Mouse (Mus musculus): ENCODE results near the gene Apol11b. TPM values are rescaled to one million over a fixed set of nuclear protein-coding genes. Genes with fewer than 3 reads are reported as not detected.
"Not testable (repeated sequence)": the region's sequence is repeated elsewhere in the genome, so short reads cannot be mapped to it uniquely, and the experiment has no call there.

The Apol11b gene
- 6.3 and 6.9 TPM in 2 replicates for polyA plus RNA-seq (2016; fragmentation: Nextera tagmentation; extraction: Ambion mirVana)

- 0 out of 2 replicates have a peak, but pooled peaks have one; percentile 30 for ATAC-seq
- H3K27ac ChIP-seq; H3K4me1 ChIP-seq; H3K36me3 ChIP-seq; H3K9me3 ChIP-seq (replicated peaks); H3K4me2 ChIP-seq; H3K9ac ChIP-seq; H3K27me3 ChIP-seq (replicated peaks); H3K4me3 ChIP-seq: not testable (repeated sequence)
- 47% methylated on average over 2 of the region's 2 CpGs for WGBS (ENCODE audit: insufficient replicate concordance)
Observed at GRCm38 (mm10) chr15:77643176-77643575, at the start of gene Apol11b. Apol11b (minus strand) TSS chr15:77643286.

DNA sequence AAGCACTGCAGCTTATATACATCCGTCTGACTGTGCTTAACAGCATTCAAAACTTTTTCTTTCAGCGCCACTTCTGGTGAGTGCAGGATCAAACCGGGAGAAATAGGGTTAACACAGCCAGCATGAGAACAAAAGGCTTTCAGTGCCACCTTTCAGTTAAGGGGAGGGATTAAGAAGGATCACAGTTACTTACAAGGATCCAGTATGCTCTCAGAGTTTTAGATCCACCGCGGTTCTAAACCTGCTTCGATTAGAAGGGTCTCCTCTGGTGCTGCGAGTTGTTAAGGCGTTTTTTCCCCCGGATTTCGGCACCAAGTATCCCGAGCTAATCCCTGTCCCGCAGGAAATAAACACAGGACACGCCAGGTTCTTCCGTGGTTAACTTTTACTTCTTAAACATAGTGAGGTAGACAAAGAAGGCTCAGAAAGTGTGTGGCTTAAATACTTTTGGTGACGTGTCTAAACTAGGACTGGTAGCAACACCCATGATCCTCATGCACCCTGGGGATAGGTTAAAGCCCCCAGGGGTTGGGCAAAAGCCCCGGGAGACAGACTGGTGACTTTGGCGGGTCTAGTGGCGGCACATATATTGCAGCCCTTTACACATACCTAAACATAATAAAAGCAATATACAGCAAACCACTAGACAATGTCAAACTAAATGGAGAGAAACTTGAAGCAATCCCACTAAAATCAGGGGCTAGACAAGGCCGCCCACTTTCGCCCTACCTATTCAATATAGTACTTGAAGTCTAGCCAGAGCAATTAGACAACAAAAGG is 48.6 kb upstream of the Apol11b start:
- not testable (repeated sequence) for H3K4me3 ChIP-seq; ATAC-seq; H3K4me1 ChIP-seq; H3K27ac ChIP-seq; H3K36me3 ChIP-seq; H3K9ac ChIP-seq; H3K27me3 ChIP-seq (replicated peaks); H3K9me3 ChIP-seq (replicated peaks)
- H3K4me2 ChIP-seq: peak overlapping the region; percentile 31
- 8% methylated on average over 19 of the region's 20 CpGs for WGBS (ENCODE audit: insufficient replicate concordance)

GRCm38 (mm10) chr15:77683944-77684343 is 40.9 kb upstream of the Apol11b start:
- not testable (repeated sequence) for H3K27ac ChIP-seq; H3K9ac ChIP-seq; H3K9me3 ChIP-seq (replicated peaks); ATAC-seq; H3K27me3 ChIP-seq (replicated peaks); H3K4me1 ChIP-seq; H3K36me3 ChIP-seq; H3K4me3 ChIP-seq; H3K4me2 ChIP-seq
- WGBS (ENCODE audit: insufficient replicate concordance): 14% methylated on average over 11 of the region's 11 CpGs

GRCm38 (mm10) chr15:77674081-77674480 is 31.0 kb upstream of the Apol11b start:
- H3K27ac ChIP-seq; H3K4me3 ChIP-seq; ATAC-seq; H3K4me2 ChIP-seq; H3K27me3 ChIP-seq (replicated peaks); H3K9me3 ChIP-seq (replicated peaks); H3K36me3 ChIP-seq; H3K9ac ChIP-seq; H3K4me1 ChIP-seq: not testable (repeated sequence)
- 46% methylated on average over 1 of the region's 1 CpGs for WGBS (ENCODE audit: insufficient replicate concordance)

GRCm38 (mm10) chr15:77661841-77662240 is 18.8 kb upstream of the Apol11b start:
- not testable (repeated sequence) for H3K4me2 ChIP-seq; H3K9ac ChIP-seq; H3K27ac ChIP-seq; H3K4me3 ChIP-seq; H3K36me3 ChIP-seq; H3K27me3 ChIP-seq (replicated peaks); H3K9me3 ChIP-seq (replicated peaks); ATAC-seq; H3K4me1 ChIP-seq
- WGBS (ENCODE audit: insufficient replicate concordance): 56% methylated on average over 2 of the region's 2 CpGs

DNA sequence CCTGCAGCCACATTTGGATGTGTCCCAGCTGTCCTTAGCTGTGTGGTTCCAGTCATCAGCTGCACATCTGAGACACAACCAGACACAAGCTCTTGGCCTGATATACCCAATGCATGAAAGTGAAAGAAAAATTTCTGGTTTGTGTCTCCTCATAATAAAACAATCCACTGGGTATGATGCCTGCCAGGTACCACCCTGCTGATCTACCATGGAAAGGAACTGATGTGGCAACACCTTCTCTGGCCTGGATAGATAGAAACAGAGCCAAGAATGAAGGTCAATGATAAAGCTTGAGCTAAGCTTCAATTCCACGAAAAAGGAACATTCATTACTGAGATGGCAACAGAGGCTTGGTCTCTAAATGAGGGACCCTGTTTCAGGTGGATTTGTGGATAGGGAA is 16.7 kb upstream of the Apol11b start:
- not testable (repeated sequence) for H3K36me3 ChIP-seq

DNA sequence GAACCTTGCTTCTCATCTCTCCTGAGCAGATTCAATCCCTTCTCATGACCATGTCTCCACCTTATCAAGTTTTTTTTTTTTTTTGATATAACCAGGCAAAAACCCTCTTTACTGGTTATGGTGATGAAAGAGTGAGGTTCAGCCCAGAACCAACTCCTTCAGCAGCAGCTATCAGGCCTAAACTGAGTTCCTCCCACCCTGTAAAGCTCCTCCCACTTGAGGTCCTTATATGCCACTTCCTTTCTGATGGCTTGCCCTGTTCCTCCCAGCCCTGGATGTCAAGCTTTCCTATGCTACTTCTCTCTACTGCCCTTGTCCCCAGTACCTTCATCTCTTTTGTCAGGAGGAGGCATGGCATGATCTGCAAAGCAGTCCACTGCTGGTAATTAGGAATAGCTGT is 8.1 kb upstream of the Apol11b start:
- not testable (repeated sequence) for H3K4me2 ChIP-seq; H3K27ac ChIP-seq; H3K4me3 ChIP-seq; H3K36me3 ChIP-seq; H3K4me1 ChIP-seq; H3K9me3 ChIP-seq (replicated peaks); H3K9ac ChIP-seq; H3K27me3 ChIP-seq (replicated peaks); ATAC-seq

More for the DNA sequence above, 16.7 kb upstream of the Apol11b start:
- not testable (repeated sequence) for H3K4me1 ChIP-seq; H3K27ac ChIP-seq; H3K9ac ChIP-seq; H3K9me3 ChIP-seq (replicated peaks); H3K27me3 ChIP-seq (replicated peaks); H3K4me2 ChIP-seq; H3K4me3 ChIP-seq; ATAC-seq
- WGBS (ENCODE audit: insufficient replicate concordance): 70% methylated on average over 1 of the region's 1 CpGs

DNA sequence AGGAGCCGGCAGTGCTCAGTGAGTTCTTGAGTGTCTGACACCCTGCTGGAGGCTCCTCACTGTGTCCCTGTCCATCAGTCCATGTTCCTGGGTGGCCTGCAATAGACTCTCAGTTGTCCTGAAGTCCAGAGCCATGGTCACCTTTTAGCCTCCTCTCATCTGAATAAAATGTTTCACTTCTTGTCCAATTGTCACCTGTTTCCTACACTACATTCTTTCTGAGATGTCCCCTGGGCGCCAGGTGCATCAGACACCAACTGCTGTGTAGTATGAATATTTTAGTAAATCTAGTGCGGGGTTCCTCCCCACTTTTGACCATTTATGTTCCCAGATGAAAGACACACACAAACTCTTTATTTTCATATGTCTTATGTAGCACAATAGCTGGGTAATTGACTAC is 13.3 kb downstream of the Apol11b start:
- H3K4me2 ChIP-seq; H3K9ac ChIP-seq; H3K36me3 ChIP-seq; H3K27me3 ChIP-seq (replicated peaks); H3K27ac ChIP-seq; H3K4me1 ChIP-seq; ATAC-seq; H3K4me3 ChIP-seq; H3K9me3 ChIP-seq (replicated peaks): not testable (repeated sequence)
- WGBS (ENCODE audit: insufficient replicate concordance): 47% methylated on average over 3 of the region's 3 CpGs

GRCm38 (mm10) chr15:77628647-77629046 is 14.4 kb downstream of the Apol11b start:
- not testable (repeated sequence) for H3K36me3 ChIP-seq; H3K27ac ChIP-seq; H3K9ac ChIP-seq; ATAC-seq; H3K4me1 ChIP-seq; H3K27me3 ChIP-seq (replicated peaks); H3K4me2 ChIP-seq; H3K9me3 ChIP-seq (replicated peaks); H3K4me3 ChIP-seq
- 42% methylated on average over 9 of the region's 9 CpGs for WGBS (ENCODE audit: insufficient replicate concordance)

DNA sequence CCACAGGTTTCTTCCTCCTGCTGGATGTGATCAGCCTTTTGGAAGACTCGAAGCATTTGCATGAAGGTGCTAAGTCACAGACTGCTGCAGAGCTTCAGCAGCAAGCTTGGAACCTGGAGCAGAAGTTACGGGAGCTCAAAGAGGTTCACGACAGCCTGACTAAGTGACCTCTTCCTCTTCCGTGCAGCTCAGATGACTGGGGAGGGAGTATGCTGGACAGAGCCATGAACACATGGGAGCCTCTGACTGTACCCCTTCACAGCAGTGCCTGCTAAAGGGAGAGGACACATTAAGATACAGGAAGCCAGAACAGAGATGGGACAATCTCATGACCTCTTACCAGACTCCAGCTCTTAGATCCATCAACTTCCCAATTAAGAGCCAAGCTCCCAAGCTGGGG is 16.6 kb downstream of the Apol11b start:
- WGBS (ENCODE audit: insufficient replicate concordance): 48% methylated on average over 4 of the region's 4 CpGs
- H3K9ac ChIP-seq: not testable (repeated sequence)

DNA sequence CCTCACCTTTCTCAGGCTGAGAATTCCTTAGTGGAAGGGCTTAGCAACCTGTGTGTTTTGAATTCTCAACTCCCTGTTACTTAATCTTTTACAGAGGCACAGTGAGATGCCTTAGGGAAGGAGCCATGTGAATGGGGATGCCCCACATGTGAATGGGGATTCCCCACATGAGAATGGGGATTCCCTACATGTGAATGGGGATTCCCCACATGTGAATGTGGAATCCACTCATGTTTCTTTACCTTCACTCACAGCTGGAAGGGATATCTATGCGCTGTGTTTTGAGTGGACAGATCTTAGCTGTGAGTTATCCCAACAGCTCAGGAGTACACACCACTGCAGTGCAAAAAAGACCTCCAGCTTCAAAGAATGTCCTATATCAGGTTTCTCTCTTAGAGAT is 18.4 kb downstream of the Apol11b start:
- Histone ChIP-seq H3K36me3 (no peaks in the 10 kb centered on the region), H3K27me3 (replicated peaks) (no peaks in the 10 kb centered on the region), H3K4me2 (no peak overlapping the region), H3K9ac (no peak overlapping the region), H3K4me1 (no peaks in the 10 kb centered on the region), H3K9me3 (replicated peaks) (no peaks in the 10 kb centered on the region), H3K27ac (no peak overlapping the region), H3K4me3 (no peak overlapping the region)
- 80% methylated on average over 1 of the region's 1 CpGs for WGBS (ENCODE audit: insufficient replicate concordance)
- ATAC-seq: no peak

More for the DNA sequence above, 16.6 kb downstream of the Apol11b start:
- not testable (repeated sequence) for H3K4me2 ChIP-seq; H3K27ac ChIP-seq; H3K4me3 ChIP-seq; H3K36me3 ChIP-seq; ATAC-seq; H3K9me3 ChIP-seq (replicated peaks); H3K4me1 ChIP-seq; H3K27me3 ChIP-seq (replicated peaks)

DNA sequence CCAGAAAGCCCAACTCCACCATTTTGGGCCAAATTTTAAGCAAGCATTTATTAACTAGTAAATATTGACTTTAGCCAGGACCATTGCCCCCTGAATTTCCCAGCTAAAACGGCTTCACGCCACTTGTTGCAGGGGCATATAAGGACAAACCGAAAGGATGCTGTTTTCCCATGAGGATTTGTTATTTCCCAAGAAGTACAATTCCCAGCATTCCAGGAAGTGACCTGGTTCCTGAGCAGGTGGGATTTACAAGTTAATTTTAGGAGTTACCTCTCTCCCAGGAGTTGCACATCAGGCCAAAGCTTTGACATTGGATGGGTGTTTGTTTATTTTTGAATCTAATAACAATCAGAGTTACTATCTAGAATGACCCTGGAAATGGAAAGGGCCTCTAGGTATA is 37.0 kb downstream of the Apol11b start:
- Histone ChIP-seq H3K9ac (no peak overlapping the region), H3K27me3 (replicated peaks) (no peaks in the 10 kb centered on the region), H3K4me1 (no peaks in the 10 kb centered on the region), H3K4me3 (no peak overlapping the region), H3K9me3 (replicated peaks) (no peaks in the 10 kb centered on the region), H3K4me2 (no peak overlapping the region), H3K27ac (no peak overlapping the region), H3K36me3 (no peaks in the 10 kb centered on the region)
- WGBS (ENCODE audit: insufficient replicate concordance): 81% methylated on average over 3 of the region's 3 CpGs
- ATAC-seq: no peak

DNA sequence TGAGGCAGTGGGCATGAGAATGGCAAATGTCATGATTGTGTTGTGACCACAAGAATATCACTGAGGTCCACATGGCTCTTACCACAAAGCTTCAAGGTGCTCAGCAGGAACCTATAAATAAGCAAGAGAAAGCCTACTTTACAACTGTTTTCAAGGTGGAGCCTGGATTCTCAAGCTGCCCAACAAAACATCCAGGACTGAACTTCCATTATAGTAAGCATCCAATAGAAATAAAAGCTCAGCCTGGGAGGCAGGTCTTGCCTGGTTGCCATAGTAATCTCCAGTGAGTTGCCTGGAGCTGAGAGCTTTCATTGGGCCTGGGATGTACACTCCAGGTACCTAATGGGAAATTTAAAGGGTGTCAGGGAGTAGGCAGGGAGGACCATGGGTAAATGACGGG is 44.1 kb downstream of the Apol11b start, which contains the start of gene Gm36245:
TSS of gene Gm36245 (plus strand) at position 301 of the 400 bp plus-strand sequence.
- ATAC-seq: no peak
- H3K36me3 ChIP-seq: no peaks in the 10 kb centered on the region
- 84% methylated on average over 1 of the region's 1 CpGs for WGBS (ENCODE audit: insufficient replicate concordance)
- H3K27ac ChIP-seq: no peak within 1 kb of the TSS
- H3K9ac ChIP-seq: no peak within 1 kb of the TSS
- H3K4me3 ChIP-seq: no peak within 1 kb of the TSS
- H3K27me3 ChIP-seq (replicated peaks): no peaks in the 10 kb centered on the region
- no peak within 1 kb of the TSS for H3K4me2 ChIP-seq
- no peaks in the 10 kb centered on the region for H3K4me1 ChIP-seq
- no peaks in the 10 kb centered on the region for H3K9me3 ChIP-seq (replicated peaks)

All from liver, embryonic 12.5 days (tissue).